Mouse (Mus musculus): ENCODE measurements around the gene Muc3. TPM values are rescaled to one million over a fixed set of nuclear protein-coding genes. Genes with fewer than 3 reads are reported as not detected.

The Muc3 gene
- polyA plus RNA-seq, 1 experiment from 2014 or later, result not detected

GRCm38 (mm10) chr5:137102575-137103522, 46.3 kb downstream of the Muc3 start:
- DNase-seq (ENCODE audit: low spot score), result no peak
- no peak overlapping the region; the same call in 1 of the 2 replicates for H3K27ac ChIP-seq
- WGBS, result 81% methylated on average over 28 of the region's 28 CpGs

DNA sequence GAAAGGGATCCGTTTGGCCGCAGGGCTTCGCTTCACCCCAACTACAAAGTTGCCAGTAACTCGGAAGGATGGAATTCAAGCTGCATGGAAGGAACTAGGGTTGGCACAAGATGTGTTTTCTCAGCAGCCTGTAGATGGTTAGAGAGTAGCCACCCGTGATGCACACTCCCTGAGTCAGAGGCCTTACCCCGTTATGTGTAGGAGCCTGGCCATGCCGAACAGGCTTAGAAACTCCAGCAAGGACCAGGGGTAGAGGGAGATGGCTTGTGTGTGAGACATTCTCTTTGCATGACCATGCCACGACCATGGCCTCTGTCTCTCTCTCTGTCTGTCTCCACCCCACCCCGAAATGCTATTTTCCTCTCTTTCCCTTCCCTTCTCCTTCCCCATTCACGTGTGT, 47.0 kb downstream of the Muc3 start:
- no peak for DNase-seq (ENCODE audit: low spot score)
- Histone ChIP-seq H3K27me3 (ENCODE audit: low read depth, poor library complexity, severe bottlenecking) (no peaks in the 10 kb centered on the region), H3K4me1 (no peaks in the 10 kb centered on the region), H3K36me3 (no peaks in the 10 kb centered on the region), H3K9me3 (replicated peaks) (no peaks in the 10 kb centered on the region), H3K27ac (no peak overlapping the region), H3K4me3 (no peak overlapping the region)
- 85% methylated on average over 10 of the region's 10 CpGs for WGBS

More at GRCm38 (mm10) chr5:137102575-137103522, 46.3 kb downstream of the Muc3 start:
- Histone ChIP-seq H3K36me3 (no peaks in the 10 kb centered on the region), H3K27me3 (ENCODE audit: low read depth, poor library complexity, severe bottlenecking) (no peaks in the 10 kb centered on the region), H3K9me3 (replicated peaks) (no peaks in the 10 kb centered on the region), H3K4me3 (no peak overlapping the region), H3K4me1 (no peaks in the 10 kb centered on the region)

DNA sequence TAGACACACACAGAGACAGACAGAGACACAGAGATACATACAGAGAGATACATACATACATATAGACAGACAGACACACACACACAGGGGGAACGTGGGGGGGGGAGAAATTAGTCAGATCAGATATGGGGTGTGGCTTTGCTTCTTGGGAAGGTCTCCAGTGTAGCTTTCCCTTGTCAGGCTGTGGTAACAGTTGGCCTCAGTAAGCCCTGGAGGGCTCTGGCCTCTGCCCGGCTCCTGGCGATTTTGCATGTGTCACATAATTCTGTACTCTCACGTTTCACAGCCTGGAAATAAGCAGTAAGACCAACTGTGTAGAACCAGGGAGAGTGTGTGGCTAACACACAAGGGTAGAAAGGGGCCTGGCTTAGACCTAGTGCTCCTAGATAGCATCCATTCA, 48.5 kb downstream of the Muc3 start:
- H3K9me3 ChIP-seq (replicated peaks), result no peaks in the 10 kb centered on the region
- no peaks in the 10 kb centered on the region for H3K27me3 ChIP-seq (ENCODE audit: low read depth, poor library complexity, severe bottlenecking)
- no peak for DNase-seq (ENCODE audit: low spot score)
- H3K27ac ChIP-seq, result no peak overlapping the region
- H3K4me3 ChIP-seq, result no peak overlapping the region
- H3K36me3 ChIP-seq, result no peaks in the 10 kb centered on the region
- H3K4me1 ChIP-seq, result no peaks in the 10 kb centered on the region
- 71% methylated on average over 4 of the region's 4 CpGs for WGBS

DNA sequence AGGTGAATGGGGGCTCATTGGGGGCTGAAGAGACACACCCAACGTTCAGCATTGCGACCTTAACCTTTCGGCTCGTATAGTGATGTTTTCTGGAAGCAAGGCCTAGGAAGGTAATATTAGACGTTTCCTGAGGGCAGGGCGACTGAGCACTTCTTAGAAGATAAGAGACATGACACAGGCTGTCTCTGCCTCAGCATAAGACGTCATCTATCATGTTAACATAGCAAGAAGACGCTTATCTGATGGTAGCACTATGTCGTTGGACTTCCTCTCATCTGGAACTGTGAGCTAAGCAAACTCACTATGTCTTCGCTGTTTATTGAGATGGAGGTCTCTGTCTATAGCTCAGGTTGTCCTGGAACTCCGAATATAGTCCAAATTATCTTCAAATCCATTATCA, 50.7 kb downstream of the Muc3 start:
- no peak overlapping the region for H3K4me3 ChIP-seq
- no peaks in the 10 kb centered on the region for H3K9me3 ChIP-seq (replicated peaks)
- H3K27ac ChIP-seq, result no peak overlapping the region
- no peaks in the 10 kb centered on the region for H3K36me3 ChIP-seq
- no peaks in the 10 kb centered on the region for H3K4me1 ChIP-seq
- no peak for DNase-seq (ENCODE audit: low spot score)
- no peaks in the 10 kb centered on the region for H3K27me3 ChIP-seq (ENCODE audit: low read depth, poor library complexity, severe bottlenecking)
- 75% methylated on average over 11 of the region's 11 CpGs for WGBS

GRCm38 (mm10) chr5:137096037-137096436, 53.1 kb downstream of the Muc3 start:
- Histone ChIP-seq H3K27me3 (ENCODE audit: low read depth, poor library complexity, severe bottlenecking) (no peaks in the 10 kb centered on the region), H3K4me1 (peaks cover 4% of the 10 kb centered on the region), H3K4me3 (no peak overlapping the region), H3K9me3 (replicated peaks) (no peaks in the 10 kb centered on the region), H3K36me3 (no peaks in the 10 kb centered on the region), H3K27ac (no peak overlapping the region)
- no peak for DNase-seq (ENCODE audit: low spot score)
- WGBS, result 88% methylated on average over 1 of the region's 1 CpGs

DNA sequence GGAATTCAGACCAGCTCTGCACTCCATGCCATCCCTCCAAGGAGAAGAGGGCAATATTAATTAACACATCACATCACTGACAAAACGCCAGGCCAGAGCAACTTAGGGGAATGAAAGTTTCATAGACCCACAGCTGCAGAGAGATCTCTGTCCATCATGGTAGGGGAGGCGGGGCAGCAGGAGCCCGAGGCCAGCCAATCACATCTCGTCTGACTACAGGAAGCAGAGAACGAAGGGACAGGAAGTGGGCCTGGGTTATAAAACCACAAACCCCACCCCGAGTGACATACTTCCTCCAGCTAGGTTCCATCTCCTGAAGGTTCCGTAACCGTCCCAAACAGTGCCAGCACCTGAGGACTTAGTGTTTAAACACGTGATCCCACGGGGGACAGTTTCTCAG, 54.0 kb downstream of the Muc3 start:
- no peak overlapping the region for H3K27ac ChIP-seq
- no peaks in the 10 kb centered on the region for H3K36me3 ChIP-seq
- peaks cover 4% of the 10 kb centered on the region for H3K4me1 ChIP-seq
- WGBS, result 85% methylated on average over 10 of the region's 10 CpGs
- DNase-seq (ENCODE audit: low spot score), result no peak
- no peaks in the 10 kb centered on the region for H3K27me3 ChIP-seq (ENCODE audit: low read depth, poor library complexity, severe bottlenecking)
- no peak overlapping the region for H3K4me3 ChIP-seq
- H3K9me3 ChIP-seq (replicated peaks), result no peaks in the 10 kb centered on the region

GRCm38 (mm10) chr5:137093720-137094119, 55.4 kb downstream of the Muc3 start:
- Histone ChIP-seq H3K36me3 (no peaks in the 10 kb centered on the region), H3K4me1 (peaks cover 4% of the 10 kb centered on the region), H3K27ac (no peak overlapping the region), H3K27me3 (ENCODE audit: low read depth, poor library complexity, severe bottlenecking) (no peaks in the 10 kb centered on the region), H3K9me3 (replicated peaks) (no peaks in the 10 kb centered on the region), H3K4me3 (no peak overlapping the region)
- 87% methylated on average over 9 of the region's 9 CpGs for WGBS
- no peak for DNase-seq (ENCODE audit: low spot score)

- H3K9me3 ChIP-seq (replicated peaks), result no peaks in the 10 kb centered on the region
- H3K4me1 ChIP-seq, result peaks cover 4% of the 10 kb centered on the region
- H3K27me3 ChIP-seq (ENCODE audit: low read depth, poor library complexity, severe bottlenecking), result no peaks in the 10 kb centered on the region
- no peak overlapping the region for H3K4me3 ChIP-seq
- 66% methylated on average over 6 of the region's 6 CpGs for WGBS
- no peak for DNase-seq (ENCODE audit: low spot score)
- 0 out of 2 replicates have a peak overlapping the region, but pooled peaks have one; percentile 36 for H3K27ac ChIP-seq
- no peaks in the 10 kb centered on the region for H3K36me3 ChIP-seq
Measured at GRCm38 (mm10) chr5:137091560-137091959, 57.6 kb downstream of the Muc3 start.

DNA sequence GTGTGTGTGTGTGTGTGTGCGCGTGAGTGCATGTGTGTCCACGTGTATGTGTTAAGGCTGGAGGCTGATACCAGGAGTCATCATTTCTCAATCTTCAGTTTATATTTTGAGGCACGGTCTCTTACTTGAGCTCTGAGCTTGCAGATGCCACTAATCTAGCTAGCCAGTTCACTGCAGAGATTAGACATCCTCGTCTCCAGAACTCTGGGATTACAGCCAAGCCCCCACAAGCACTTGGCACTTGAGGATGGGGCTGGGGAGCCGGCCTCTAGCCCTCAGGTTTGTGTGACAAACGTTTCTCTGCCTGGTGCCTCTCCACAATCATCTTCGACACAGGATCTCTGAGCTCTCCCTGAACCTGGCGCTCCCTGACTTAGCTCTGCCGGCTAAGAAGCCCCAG, 58.3 kb downstream of the Muc3 start:
- DNase-seq (ENCODE audit: low spot score), result no peak
- Histone ChIP-seq H3K4me3 (no peak overlapping the region), H3K36me3 (no peaks in the 10 kb centered on the region), H3K9me3 (replicated peaks) (no peaks in the 10 kb centered on the region), H3K27me3 (ENCODE audit: low read depth, poor library complexity, severe bottlenecking) (no peaks in the 10 kb centered on the region), H3K27ac (no peak overlapping the region), H3K4me1 (peaks cover 4% of the 10 kb centered on the region)
- 79% methylated on average over 10 of the region's 10 CpGs for WGBS

- H3K4me3 ChIP-seq, result no peak overlapping the region
- 90% methylated on average over 8 of the region's 8 CpGs for WGBS
- H3K36me3 ChIP-seq, result no peaks in the 10 kb centered on the region
- H3K27me3 ChIP-seq (ENCODE audit: low read depth, poor library complexity, severe bottlenecking), result no peaks in the 10 kb centered on the region
- H3K27ac ChIP-seq, result no peak overlapping the region
- H3K9me3 ChIP-seq (replicated peaks), result no peaks in the 10 kb centered on the region
- H3K4me1 ChIP-seq, result peaks cover 4% of the 10 kb centered on the region
- no peak for DNase-seq (ENCODE audit: low spot score)
Measured at GRCm38 (mm10) chr5:137087410-137087809, 61.7 kb downstream of the Muc3 start.

DNA sequence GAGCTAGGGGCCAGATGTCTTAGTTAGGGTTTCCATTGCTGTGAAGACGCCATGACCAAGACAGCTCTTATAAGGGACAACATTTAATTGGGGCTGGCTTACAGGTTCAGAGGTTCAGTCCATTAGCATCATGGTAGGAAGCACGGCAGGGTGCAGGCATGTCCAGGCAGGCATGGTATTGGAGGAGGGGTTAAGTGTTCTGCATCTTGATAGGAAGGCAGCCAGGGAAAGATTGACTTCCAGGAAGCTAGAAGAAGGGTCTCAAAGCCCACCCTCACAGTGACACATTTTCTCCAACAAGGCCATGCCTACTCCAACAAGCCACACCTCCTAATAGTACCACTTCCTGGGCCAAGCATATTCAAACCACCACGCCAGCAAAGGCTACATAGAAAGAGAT, 63.4 kb downstream of the Muc3 start:
- WGBS, result 86% methylated on average over 3 of the region's 3 CpGs
- H3K9me3 ChIP-seq (replicated peaks), result no peaks in the 10 kb centered on the region
- no peaks in the 10 kb centered on the region for H3K27me3 ChIP-seq (ENCODE audit: low read depth, poor library complexity, severe bottlenecking)
- no peaks in the 10 kb centered on the region for H3K4me1 ChIP-seq
- H3K27ac ChIP-seq, result no peak overlapping the region
- H3K36me3 ChIP-seq, result no peaks in the 10 kb centered on the region
- no peak for DNase-seq (ENCODE audit: low spot score)
- H3K4me3 ChIP-seq, result no peak overlapping the region

DNA sequence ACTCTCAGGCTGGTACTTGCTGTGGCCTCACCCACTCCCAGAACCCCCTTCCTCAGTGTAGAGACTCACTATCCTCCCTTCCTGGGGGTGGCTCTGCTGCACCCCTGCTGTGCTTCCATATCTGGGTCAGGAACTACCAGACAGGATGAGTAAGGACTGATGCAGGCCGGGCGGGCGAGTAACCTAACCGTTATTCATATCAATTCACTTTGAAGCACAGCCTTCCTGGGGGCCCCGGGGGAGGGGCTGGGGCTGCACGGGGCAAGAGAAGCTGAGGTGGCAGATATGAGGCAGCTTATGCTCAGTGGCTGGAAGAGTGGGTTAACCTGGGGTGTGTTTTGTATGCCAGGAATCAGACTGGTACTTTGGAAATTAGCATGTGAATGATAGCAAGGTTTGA, 64.1 kb downstream of the Muc3 start:
- H3K36me3 ChIP-seq, result no peaks in the 10 kb centered on the region
- no peak overlapping the region for H3K4me3 ChIP-seq
- no peak overlapping the region for H3K27ac ChIP-seq
- H3K9me3 ChIP-seq (replicated peaks), result no peaks in the 10 kb centered on the region
- no peaks in the 10 kb centered on the region for H3K27me3 ChIP-seq (ENCODE audit: low read depth, poor library complexity, severe bottlenecking)
- no peak for DNase-seq (ENCODE audit: low spot score)
- 0 out of 2 replicates have a peak, but pooled peaks cover 1% of the 10 kb centered on the region for H3K4me1 ChIP-seq
- 85% methylated on average over 6 of the region's 6 CpGs for WGBS
